Mouse (Mus musculus): Measurements from ENCODE around the gene Arid4b. TPM values are rescaled to one million over a fixed set of nuclear protein-coding genes. Genes with fewer than 3 reads are reported as not detected.

Gene Arid4b
- polyA plus RNA-seq, 1 experiment from 2014 or later: 82.4 TPM

DNA sequence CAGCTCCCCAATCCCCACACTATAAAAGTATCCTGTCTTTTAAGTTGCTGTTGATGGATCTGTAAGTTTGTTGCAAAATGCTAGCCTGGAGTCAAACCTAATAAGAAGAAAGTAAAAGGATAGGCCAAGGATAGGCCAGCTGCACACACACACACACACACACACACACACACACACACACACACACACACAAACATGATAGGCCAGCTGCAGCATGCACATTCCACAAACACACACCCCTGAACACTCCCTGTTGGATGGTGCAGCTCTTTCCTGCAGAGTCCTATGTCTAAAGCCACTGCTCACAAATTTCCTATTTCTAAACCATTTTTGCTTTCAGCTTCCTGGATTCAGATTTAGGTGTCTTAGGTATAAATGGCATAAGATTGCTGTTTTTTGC, 19.2 kb upstream of the Arid4b start:
- H3K4me2 ChIP-seq (ENCODE audit: low read length): no peak overlapping the region
- H3K27me3 ChIP-seq (ENCODE audit: control insufficient read depth, insufficient read depth, low read length): no peaks in the 10 kb centered on the region
- H3K9ac ChIP-seq (replicated peaks; ENCODE audit: low read length): no peak overlapping the region
- no peak overlapping the region for H3K27ac ChIP-seq (replicated peaks; ENCODE audit: low read depth, low read length)
- H3K4me3 ChIP-seq (replicated peaks; ENCODE audit: low read depth, low read length): no peak overlapping the region
- H3K4me1 ChIP-seq (ENCODE audit: control insufficient read depth, insufficient read depth, low read length): peaks cover 4% of the 10 kb centered on the region
- no peaks in the 10 kb centered on the region for H3K9me3 ChIP-seq (ENCODE audit: control insufficient read depth, low read length)
- peaks cover 14% of the 10 kb centered on the region for H3K36me3 ChIP-seq (ENCODE audit: control insufficient read depth, insufficient read depth, low read length)
- no peak for ATAC-seq (ENCODE audit: low FRiP score, low TSS enrichment)
- DNase-seq: no peak

- no peak overlapping the region for H3K9ac ChIP-seq (replicated peaks; ENCODE audit: low read length)
- no peaks in the 10 kb centered on the region for H3K27me3 ChIP-seq (ENCODE audit: control insufficient read depth, insufficient read depth, low read length)
- no peak overlapping the region for H3K27ac ChIP-seq (replicated peaks; ENCODE audit: low read depth, low read length)
- H3K9me3 ChIP-seq (ENCODE audit: control insufficient read depth, low read length): no peaks in the 10 kb centered on the region
- H3K4me3 ChIP-seq (replicated peaks; ENCODE audit: low read depth, low read length): no peak overlapping the region
- no peak for DNase-seq
- no peak overlapping the region for H3K4me2 ChIP-seq (ENCODE audit: low read length)
- WGBS: 77% methylated on average over 2 of the region's 2 CpGs
- peaks cover 20% of the 10 kb centered on the region for H3K36me3 ChIP-seq (ENCODE audit: control insufficient read depth, insufficient read depth, low read length)
- ATAC-seq (ENCODE audit: low FRiP score, low TSS enrichment): no peak
- peaks cover 4% of the 10 kb centered on the region for H3K4me1 ChIP-seq (ENCODE audit: control insufficient read depth, insufficient read depth, low read length)
Observed at GRCm38 (mm10) chr13:14044521-14044920, 18.5 kb upstream of the Arid4b start.

- Histone ChIP-seq H3K27ac (replicated peaks; ENCODE audit: low read depth, low read length) (no peak overlapping the region), H3K9me3 (ENCODE audit: control insufficient read depth, low read length) (no peaks in the 10 kb centered on the region), H3K4me1 (ENCODE audit: control insufficient read depth, insufficient read depth, low read length) (no peaks in the 10 kb centered on the region), H3K4me2 (ENCODE audit: low read length) (no peak overlapping the region), H3K9ac (replicated peaks; ENCODE audit: low read length) (no peak overlapping the region), H3K4me3 (replicated peaks; ENCODE audit: low read depth, low read length) (no peak overlapping the region), H3K27me3 (ENCODE audit: control insufficient read depth, insufficient read depth, low read length) (no peaks in the 10 kb centered on the region), H3K36me3 (ENCODE audit: control insufficient read depth, insufficient read depth, low read length) (peaks cover 73% of the 10 kb centered on the region)
- no peak for ATAC-seq (ENCODE audit: low FRiP score, low TSS enrichment)
- 93% methylated on average over 1 of the region's 1 CpGs for WGBS
- no peak for DNase-seq
Observed at GRCm38 (mm10) chr13:14049878-14050277, 13.2 kb upstream of the Arid4b start.

DNA sequence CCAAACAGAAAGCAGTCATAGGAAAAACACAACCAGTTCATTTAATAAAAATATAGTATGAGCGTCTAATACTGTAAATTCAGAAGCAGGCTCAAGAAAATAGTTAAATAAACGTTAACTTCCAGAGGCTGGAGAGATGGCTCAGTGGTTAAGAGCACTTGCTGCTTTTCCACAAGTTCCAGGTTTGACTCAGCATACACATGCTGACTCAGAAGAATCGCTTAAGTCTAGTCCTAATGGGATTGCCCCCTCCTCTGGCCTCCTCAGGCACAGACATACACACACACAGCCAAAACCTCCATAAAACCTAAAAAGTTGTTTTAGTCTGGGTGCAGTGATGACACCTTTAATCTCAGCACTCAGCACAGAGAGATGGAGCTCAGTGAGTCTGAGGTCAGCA, 6.2 kb upstream of the Arid4b start:
- H3K4me1 ChIP-seq (ENCODE audit: control insufficient read depth, insufficient read depth, low read length): peaks cover 6% of the 10 kb centered on the region
- 96% methylated on average over 3 of the region's 3 CpGs for WGBS
- H3K27ac ChIP-seq (replicated peaks; ENCODE audit: low read depth, low read length): no peak overlapping the region
- H3K27me3 ChIP-seq (ENCODE audit: control insufficient read depth, insufficient read depth, low read length): no peaks in the 10 kb centered on the region
- H3K9ac ChIP-seq (replicated peaks; ENCODE audit: low read length): no peak overlapping the region
- DNase-seq (no peak), ATAC-seq (ENCODE audit: low FRiP score, low TSS enrichment) (no peak)
- H3K4me3 ChIP-seq (replicated peaks; ENCODE audit: low read depth, low read length): no peak overlapping the region
- H3K9me3 ChIP-seq (ENCODE audit: control insufficient read depth, low read length): no peaks in the 10 kb centered on the region
- no peak overlapping the region for H3K4me2 ChIP-seq (ENCODE audit: low read length)
- H3K36me3 ChIP-seq (ENCODE audit: control insufficient read depth, insufficient read depth, low read length): peaks cover 59% of the 10 kb centered on the region

DNA sequence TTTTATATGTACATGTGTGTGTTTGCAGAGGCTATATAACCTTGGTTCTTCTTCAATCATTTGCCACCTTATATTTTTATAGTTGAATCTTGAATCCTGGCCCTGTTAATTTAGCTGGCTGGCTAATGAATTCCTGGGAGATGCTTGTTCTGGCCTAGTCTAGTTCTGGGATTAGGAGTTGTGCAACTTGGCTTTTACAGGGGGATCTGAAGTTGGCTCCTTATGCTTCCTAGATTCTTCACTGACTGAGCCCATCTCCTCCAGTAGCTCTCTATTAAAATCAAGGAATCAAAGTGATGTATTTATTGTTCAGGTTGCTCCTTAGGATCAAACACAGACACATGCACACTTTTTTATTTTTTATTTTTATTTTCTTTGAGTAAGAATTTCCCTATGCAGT, 3.5 kb upstream of the Arid4b start:
- DNase-seq (no peak), ATAC-seq (ENCODE audit: low FRiP score, low TSS enrichment) (no peak)
- Histone ChIP-seq H3K4me3 (replicated peaks; ENCODE audit: low read depth, low read length) (no peak overlapping the region), H3K9ac (replicated peaks; ENCODE audit: low read length) (no peak overlapping the region), H3K27ac (replicated peaks; ENCODE audit: low read depth, low read length) (no peak overlapping the region), H3K4me2 (ENCODE audit: low read length) (no peak overlapping the region), H3K9me3 (ENCODE audit: control insufficient read depth, low read length) (no peaks in the 10 kb centered on the region), H3K27me3 (ENCODE audit: control insufficient read depth, insufficient read depth, low read length) (no peaks in the 10 kb centered on the region), H3K36me3 (ENCODE audit: control insufficient read depth, insufficient read depth, low read length) (peaks cover 31% of the 10 kb centered on the region), H3K4me1 (ENCODE audit: control insufficient read depth, insufficient read depth, low read length) (peaks cover 12% of the 10 kb centered on the region)

DNA sequence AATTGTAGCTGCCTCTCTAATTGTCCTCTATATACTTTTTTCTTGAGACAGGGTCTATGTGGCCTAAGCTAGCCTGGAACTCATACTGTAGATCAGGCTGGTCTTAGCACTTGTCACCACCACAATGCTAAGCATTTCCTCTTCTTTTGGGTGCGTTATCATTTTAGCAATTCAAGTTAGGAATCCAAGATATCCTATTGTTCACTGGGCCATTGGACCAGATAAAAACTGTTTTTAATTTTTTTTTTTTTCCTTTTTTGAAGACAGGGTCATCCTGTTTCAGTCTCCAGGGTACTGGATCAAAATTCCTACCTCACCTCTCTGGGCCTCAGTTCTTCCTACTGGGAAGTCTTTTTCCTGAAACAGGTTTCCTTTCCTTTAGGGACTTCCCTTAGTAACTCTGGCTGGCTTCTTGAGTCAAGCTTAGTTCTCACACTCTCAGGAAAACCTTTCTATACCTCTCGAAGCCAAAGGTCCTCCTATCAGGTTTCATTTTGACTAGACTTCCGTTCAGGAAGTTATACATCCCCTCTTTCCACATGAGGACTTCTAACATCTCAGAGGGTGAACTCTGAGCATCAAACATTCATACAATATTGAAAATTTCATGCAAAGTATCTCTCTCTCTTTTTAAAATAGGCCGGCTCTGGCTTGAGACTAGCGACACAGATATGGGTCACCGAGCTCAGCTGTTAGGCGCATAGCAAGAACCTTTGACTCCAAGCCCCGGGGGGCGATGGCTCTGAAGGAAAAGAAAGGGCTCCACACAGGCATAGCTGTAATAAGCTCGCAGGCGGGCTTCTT, 621 bp upstream of the Arid4b start:
- H3K4me1 ChIP-seq (ENCODE audit: control insufficient read depth, insufficient read depth, low read length): peaks cover 25% of the 10 kb centered on the region
- peaks cover 14% of the 10 kb centered on the region for H3K36me3 ChIP-seq (ENCODE audit: control insufficient read depth, insufficient read depth, low read length)
- peak overlapping the region; percentile 65 for H3K4me3 ChIP-seq (replicated peaks; ENCODE audit: low read depth, low read length)
- WGBS: 6% methylated on average over 11 of the region's 11 CpGs
- peak overlapping the region; percentile 90 for H3K27ac ChIP-seq (replicated peaks; ENCODE audit: low read depth, low read length)
- H3K9ac ChIP-seq (replicated peaks; ENCODE audit: low read length): peak overlapping the region; percentile 73
- H3K27me3 ChIP-seq (ENCODE audit: control insufficient read depth, insufficient read depth, low read length): no peaks in the 10 kb centered on the region
- H3K9me3 ChIP-seq (ENCODE audit: control insufficient read depth, low read length): no peaks in the 10 kb centered on the region
- DNase-seq (no peak), ATAC-seq (ENCODE audit: low FRiP score, low TSS enrichment) (no peak)
- peak overlapping the region; percentile 64 for H3K4me2 ChIP-seq (ENCODE audit: low read length)

- peaks cover 28% of the 10 kb centered on the region for H3K4me1 ChIP-seq (ENCODE audit: control insufficient read depth, insufficient read depth, low read length)
- H3K4me3 ChIP-seq (replicated peaks; ENCODE audit: low read depth, low read length): peak overlapping the region; percentile 99
- H3K9me3 ChIP-seq (ENCODE audit: control insufficient read depth, low read length): no peaks in the 10 kb centered on the region
- H3K9ac ChIP-seq (replicated peaks; ENCODE audit: low read length): peak overlapping the region; percentile 98
- peak overlapping the region; percentile 78 for H3K4me2 ChIP-seq (ENCODE audit: low read length)
- peak overlapping the region; percentile 97 for H3K27ac ChIP-seq (replicated peaks; ENCODE audit: low read depth, low read length)
- peaks cover 14% of the 10 kb centered on the region; the same call in 1 of the 2 replicates for H3K36me3 ChIP-seq (ENCODE audit: control insufficient read depth, insufficient read depth, low read length)
- peak; percentile 49 for ATAC-seq (ENCODE audit: low FRiP score, low TSS enrichment)
- no peak for DNase-seq
- WGBS: 0% methylated on average over 21 of the region's 31 CpGs
- no peaks in the 10 kb centered on the region for H3K27me3 ChIP-seq (ENCODE audit: control insufficient read depth, insufficient read depth, low read length)
Observed at GRCm38 (mm10) chr13:14063942-14064271, 875 bp downstream of the Arid4b start.

- H3K27ac ChIP-seq (replicated peaks; ENCODE audit: low read depth, low read length): peak overlapping the region; percentile 97
- peak overlapping the region; percentile 78 for H3K4me2 ChIP-seq (ENCODE audit: low read length)
- DNase-seq (peak; percentile 51), ATAC-seq (ENCODE audit: low FRiP score, low TSS enrichment) (no peak; the same call in 1 of the 2 replicates)
- H3K36me3 ChIP-seq (ENCODE audit: control insufficient read depth, insufficient read depth, low read length): peaks cover 17% of the 10 kb centered on the region; the same call in 1 of the 2 replicates
- H3K27me3 ChIP-seq (ENCODE audit: control insufficient read depth, insufficient read depth, low read length): no peaks in the 10 kb centered on the region
- WGBS: under 1% methylated on average over 64 of the region's 65 CpGs
- no peaks in the 10 kb centered on the region for H3K9me3 ChIP-seq (ENCODE audit: control insufficient read depth, low read length)
- H3K4me1 ChIP-seq (ENCODE audit: control insufficient read depth, insufficient read depth, low read length): peaks cover 28% of the 10 kb centered on the region
- H3K9ac ChIP-seq (replicated peaks; ENCODE audit: low read length): peak overlapping the region; percentile 98
- peak overlapping the region; percentile 99 for H3K4me3 ChIP-seq (replicated peaks; ENCODE audit: low read depth, low read length)
Observed at GRCm38 (mm10) chr13:14064341-14065027, 1.5 kb downstream of the Arid4b start.

GRCm38 (mm10) chr13:14065028-14065380, 2.0 kb downstream of the Arid4b start:
- Histone ChIP-seq H3K4me2 (ENCODE audit: low read length) (peak overlapping the region; percentile 78), H3K4me3 (replicated peaks; ENCODE audit: low read depth, low read length) (peak overlapping the region; percentile 99), H3K36me3 (ENCODE audit: control insufficient read depth, insufficient read depth, low read length) (peaks cover 13% of the 10 kb centered on the region; the same call in 1 of the 2 replicates), H3K9ac (replicated peaks; ENCODE audit: low read length) (peak overlapping the region; percentile 98), H3K4me1 (ENCODE audit: control insufficient read depth, insufficient read depth, low read length) (peaks cover 28% of the 10 kb centered on the region), H3K9me3 (ENCODE audit: control insufficient read depth, low read length) (no peaks in the 10 kb centered on the region), H3K27me3 (ENCODE audit: control insufficient read depth, insufficient read depth, low read length) (no peaks in the 10 kb centered on the region), H3K27ac (replicated peaks; ENCODE audit: low read depth, low read length) (peak overlapping the region; percentile 97; the same call in 1 of the 2 replicates)
- DNase-seq (no peak), ATAC-seq (ENCODE audit: low FRiP score, low TSS enrichment) (no peak)
- 22% methylated on average over 9 of the region's 9 CpGs for WGBS

All from midbrain, embryonic 14.5 days (tissue).